Mouse (Mus musculus): ENCODE data around the gene Dio3. TPM values are rescaled to one million over a fixed set of nuclear protein-coding genes. Genes with fewer than 3 reads are reported as not detected.
A peak's percentile ranks its signal among the peaks of the same experiment; 100 is the strongest.

Gene Dio3
- 0.20 and 0.22 TPM in 2 replicates for polyA plus RNA-seq (2015; fragmentation: Nextera tagmentation; extraction: Ambion mirVana)

- Histone ChIP-seq H3K27ac (no peak within 1 kb of the TSS), H3K4me2 (ENCODE audit: low read length) (peak within 1 kb of the TSS; percentile 70), H3K4me1 (replicated peaks; ENCODE audit: insufficient read depth, low read length) (peaks cover 6% of the 10 kb centered on the region), H3K4me3 (replicated peaks; ENCODE audit: low read depth, low read length) (peak within 1 kb of the TSS; percentile 47), H3K27me3 (ENCODE audit: insufficient read depth, low read length) (peaks cover 79% of the 10 kb centered on the region), H3K36me3 (ENCODE audit: insufficient read depth, low read length) (no peaks in the 10 kb centered on the region), H3K9ac (ENCODE audit: low read depth, low read length) (no peak within 1 kb of the TSS), H3K9me3 (replicated peaks; ENCODE audit: low read length) (no peaks in the 10 kb centered on the region)
- ATAC-seq (replicated peaks; ENCODE audit: low FRiP score, low read depth), result peak; percentile 62
- TF ChIP-seq CTCF (IDR thresholded peaks at IDR 0.05; ENCODE audit: low read depth), result no peak
- under 1% methylated on average over 30 of the region's 34 CpGs for WGBS
- DNase-seq (ENCODE audit: low spot score), result peak; percentile 34
Measured at GRCm38 (mm10) chr12:110278853-110279252, at the start of gene Dio3. Gene Dio3, plus strand, starts transcription at chr12:110279068.

GRCm38 (mm10) chr12:110230296-110230695, 48.6 kb upstream of the Dio3 start:
- WGBS, result 71% methylated on average over 7 of the region's 7 CpGs
- no peak overlapping the region for H3K9ac ChIP-seq (ENCODE audit: low read depth, low read length)
- no peaks in the 10 kb centered on the region for H3K27me3 ChIP-seq (ENCODE audit: insufficient read depth, low read length)
- no peaks in the 10 kb centered on the region for H3K9me3 ChIP-seq (replicated peaks; ENCODE audit: low read length)
- no peak overlapping the region for H3K4me2 ChIP-seq (ENCODE audit: low read length)
- no peak overlapping the region for H3K4me3 ChIP-seq (replicated peaks; ENCODE audit: low read depth, low read length)
- ATAC-seq (replicated peaks; ENCODE audit: low FRiP score, low read depth), result no peak
- H3K27ac ChIP-seq, result no peak overlapping the region
- no peaks in the 10 kb centered on the region for H3K36me3 ChIP-seq (ENCODE audit: insufficient read depth, low read length)
- no peaks in the 10 kb centered on the region for H3K4me1 ChIP-seq (replicated peaks; ENCODE audit: insufficient read depth, low read length)
- TF ChIP-seq CTCF (IDR thresholded peaks at IDR 0.05; ENCODE audit: low read depth), result no peak
- no peak for DNase-seq (ENCODE audit: low spot score)

DNA sequence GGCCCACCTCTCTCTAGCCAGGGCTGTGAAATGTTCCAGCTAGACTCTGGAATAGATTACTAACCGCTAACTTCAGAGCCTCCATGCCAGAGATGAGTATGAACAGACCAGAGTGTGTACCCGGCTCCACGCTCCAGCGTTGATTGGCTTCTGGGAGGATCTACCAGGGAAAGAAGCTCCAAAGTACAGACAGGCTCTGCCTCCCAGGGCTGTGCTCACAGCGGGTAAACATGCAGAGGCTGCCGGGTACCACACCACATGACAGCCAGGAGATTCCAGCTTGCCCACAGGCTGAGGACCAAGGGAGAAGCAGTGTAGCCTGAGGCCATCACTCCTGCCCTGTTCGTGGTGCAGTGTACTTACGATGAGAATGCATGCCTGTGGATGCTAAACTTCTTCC, 48.1 kb upstream of the Dio3 start:
- no peaks in the 10 kb centered on the region for H3K4me1 ChIP-seq (replicated peaks; ENCODE audit: insufficient read depth, low read length)
- DNase-seq (ENCODE audit: low spot score) (peak; percentile 22), ATAC-seq (replicated peaks; ENCODE audit: low FRiP score, low read depth) (peak; percentile 83; the same call in 1 of the 2 replicates)
- H3K27me3 ChIP-seq (ENCODE audit: insufficient read depth, low read length), result no peaks in the 10 kb centered on the region
- no peak overlapping the region for H3K27ac ChIP-seq
- no peaks in the 10 kb centered on the region for H3K36me3 ChIP-seq (ENCODE audit: insufficient read depth, low read length)
- H3K4me3 ChIP-seq (replicated peaks; ENCODE audit: low read depth, low read length), result no peak overlapping the region
- no peaks in the 10 kb centered on the region for H3K9me3 ChIP-seq (replicated peaks; ENCODE audit: low read length)
- 83% methylated on average over 8 of the region's 8 CpGs for whole genome bisulfite sequencing
- no peak overlapping the region for H3K9ac ChIP-seq (ENCODE audit: low read depth, low read length)
- no peak for TF ChIP-seq CTCF (IDR thresholded peaks at IDR 0.05; ENCODE audit: low read depth)
- no peak overlapping the region for H3K4me2 ChIP-seq (ENCODE audit: low read length)

DNA sequence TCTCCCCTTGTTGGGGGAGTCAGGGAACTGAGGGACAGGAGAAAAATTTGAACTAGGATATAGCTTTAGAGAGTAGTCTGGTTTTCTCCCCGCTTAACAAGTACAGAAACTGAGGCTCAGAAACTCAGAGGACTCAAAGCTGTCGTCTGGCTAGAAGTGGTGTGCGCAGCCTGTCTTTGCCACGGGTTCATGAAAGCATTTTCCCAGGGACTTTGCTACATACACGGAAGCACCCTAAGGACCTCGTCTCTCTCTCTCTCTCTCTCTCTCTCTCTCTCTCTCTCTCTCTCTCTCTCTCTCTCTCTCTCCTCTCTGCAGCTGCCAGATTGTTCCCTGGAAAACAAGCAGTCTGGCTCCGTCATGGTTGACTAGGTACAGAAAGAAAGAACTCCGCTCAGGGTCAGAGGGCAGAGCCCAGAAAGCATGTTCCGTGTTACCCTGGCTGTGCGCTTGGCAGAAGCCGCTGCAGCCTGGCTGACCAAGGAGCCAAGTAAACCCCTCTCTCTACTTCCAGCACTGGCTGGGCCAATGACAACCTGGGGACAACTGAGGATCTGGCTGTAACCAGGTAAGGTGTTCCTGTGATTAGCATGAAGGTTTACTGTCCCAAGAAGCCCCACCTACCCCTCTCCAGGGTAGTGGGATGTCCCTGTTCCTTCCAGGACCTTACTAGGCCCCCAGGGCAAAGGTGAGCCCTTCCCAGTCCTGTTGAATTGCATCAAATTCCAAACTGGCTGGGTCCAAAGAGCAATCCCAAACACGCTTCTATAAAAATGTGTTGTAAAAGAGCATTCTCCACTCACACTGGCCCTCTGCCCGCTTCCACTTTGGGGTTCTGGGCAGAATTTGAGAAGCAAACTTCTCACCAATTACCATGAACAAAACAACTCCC, 46.9 kb upstream of the Dio3 start:
- DNase-seq (ENCODE audit: low spot score), result no peak
- no peak for TF ChIP-seq CTCF (IDR thresholded peaks at IDR 0.05; ENCODE audit: low read depth)
- Histone ChIP-seq H3K4me2 (ENCODE audit: low read length) (no peak overlapping the region), H3K9me3 (replicated peaks; ENCODE audit: low read length) (no peaks in the 10 kb centered on the region), H3K27me3 (ENCODE audit: insufficient read depth, low read length) (no peaks in the 10 kb centered on the region), H3K36me3 (ENCODE audit: insufficient read depth, low read length) (no peaks in the 10 kb centered on the region), H3K27ac (peak overlapping the region; percentile 61), H3K4me1 (replicated peaks; ENCODE audit: insufficient read depth, low read length) (no peaks in the 10 kb centered on the region), H3K4me3 (replicated peaks; ENCODE audit: low read depth, low read length) (no peak overlapping the region), H3K9ac (ENCODE audit: low read depth, low read length) (no peak overlapping the region)
- ATAC-seq (replicated peaks; ENCODE audit: low FRiP score, low read depth), result peak; percentile 51; the same call in 1 of the 2 replicates
- 45% methylated on average over 13 of the region's 13 CpGs for WGBS

GRCm38 (mm10) chr12:110235908-110236307, 43.0 kb upstream of the Dio3 start:
- ATAC-seq (replicated peaks; ENCODE audit: low FRiP score, low read depth), result peak; percentile 77
- no peak overlapping the region for H3K4me2 ChIP-seq (ENCODE audit: low read length)
- no peaks in the 10 kb centered on the region for H3K9me3 ChIP-seq (replicated peaks; ENCODE audit: low read length)
- H3K9ac ChIP-seq (ENCODE audit: low read depth, low read length), result no peak overlapping the region
- H3K27ac ChIP-seq, result no peak overlapping the region
- no peak for TF ChIP-seq CTCF (IDR thresholded peaks at IDR 0.05; ENCODE audit: low read depth)
- no peaks in the 10 kb centered on the region for H3K27me3 ChIP-seq (ENCODE audit: insufficient read depth, low read length)
- no peaks in the 10 kb centered on the region for H3K36me3 ChIP-seq (ENCODE audit: insufficient read depth, low read length)
- DNase-seq (ENCODE audit: low spot score), result no peak
- no peaks in the 10 kb centered on the region for H3K4me1 ChIP-seq (replicated peaks; ENCODE audit: insufficient read depth, low read length)
- 82% methylated on average over 4 of the region's 4 CpGs for WGBS
- no peak overlapping the region for H3K4me3 ChIP-seq (replicated peaks; ENCODE audit: low read depth, low read length)

GRCm38 (mm10) chr12:110237046-110237445, 41.8 kb upstream of the Dio3 start:
- no peak for TF ChIP-seq CTCF (IDR thresholded peaks at IDR 0.05; ENCODE audit: low read depth)
- Histone ChIP-seq H3K27ac (no peak overlapping the region), H3K27me3 (ENCODE audit: insufficient read depth, low read length) (no peaks in the 10 kb centered on the region), H3K4me2 (ENCODE audit: low read length) (no peak overlapping the region), H3K4me3 (replicated peaks; ENCODE audit: low read depth, low read length) (no peak overlapping the region), H3K9ac (ENCODE audit: low read depth, low read length) (no peak overlapping the region), H3K9me3 (replicated peaks; ENCODE audit: low read length) (no peaks in the 10 kb centered on the region), H3K4me1 (replicated peaks; ENCODE audit: insufficient read depth, low read length) (no peaks in the 10 kb centered on the region), H3K36me3 (ENCODE audit: insufficient read depth, low read length) (no peaks in the 10 kb centered on the region)
- DNase-seq (ENCODE audit: low spot score), result no peak
- 0 out of 2 replicates have a peak, but pooled peaks have one; percentile 36 for ATAC-seq (replicated peaks; ENCODE audit: low FRiP score, low read depth)
- 70% methylated on average over 7 of the region's 7 CpGs for WGBS
